Mouse (Mus musculus) MEL (cell line): ENCODE results near the gene Ryr2. TPM values are rescaled to one million over a fixed set of nuclear protein-coding genes. Genes with fewer than 3 reads are reported as not detected.

Experiments
- DNase-seq: peaks from one replicate; pipeline ENCODE4 v3.0.0; 2011; ENCODE audit warnings: low read depth, low spot score
- H3K27ac ChIP-seq: 2 replicates; pipeline ENCODE4 v1.5.1; 2012; ENCODE audit warnings: low read depth, mild to moderate bottlenecking, control low read depth, low read length, moderate library complexity; ENCODE audit not compliant: control insufficient read depth
- H3K27me3 ChIP-seq, 2 experiments: fragments of 150-350 bp in 1 of 2; sonication (generic) in 1 of 2; 2 replicates each; pipeline ENCODE4 v1.6.1; 2012; ENCODE audit warnings: low read length in 2 of 2, mild to moderate bottlenecking in 2 of 2, improper control_type of control experiment in 1 of 2, moderate library complexity in 1 of 2; ENCODE audit not compliant: insufficient read depth in 2 of 2, control insufficient read depth in 1 of 2
- H3K36me3 ChIP-seq, 2 experiments: 2 replicates each; pipeline ENCODE4 v1.6.1; 2012 to 2014; ENCODE audit warnings: low read length in 2 of 2, improper control_type of control experiment in 1 of 2, inconsistent platforms in 1 of 2, mild to moderate bottlenecking in 1 of 2; ENCODE audit not compliant: insufficient read depth in 2 of 2, control insufficient read depth in 1 of 2
- H3K4me1 ChIP-seq, 2 experiments: fragments of 150-350 bp in 1 of 2; sonication (generic) in 1 of 2; 2 replicates each; pipeline ENCODE4 v1.6.1; 2012; ENCODE audit warnings: low read length in 2 of 2, improper control_type of control experiment in 1 of 2, mild to moderate bottlenecking in 1 of 2; ENCODE audit not compliant: insufficient read depth in 2 of 2, control insufficient read depth in 1 of 2
- H3K4me3 ChIP-seq, 2 experiments: fragments of 150-350 bp in 1 of 2; sonication (generic) in 1 of 2; 2 replicates each; pipeline ENCODE4 v1.5.1; 2012; ENCODE audit warnings: low read depth in 2 of 2, low read length in 2 of 2, mild to moderate bottlenecking in 2 of 2, moderate library complexity in 2 of 2, control low read depth in 1 of 2, improper control_type of control experiment in 1 of 2; ENCODE audit not compliant: control insufficient read depth in 1 of 2, insufficient read depth in 1 of 2
- H3K79me2 ChIP-seq: 2 replicates; pipeline ENCODE4 v1.6.1; 2012; ENCODE audit warnings: mild to moderate bottlenecking, low read length, moderate library complexity; ENCODE audit not compliant: control insufficient read depth, poor library complexity, insufficient read depth
- H3K9ac ChIP-seq: 2 replicates; pipeline ENCODE4 v1.6.1; 2012; ENCODE audit warnings: low read depth, mild to moderate bottlenecking, control low read depth, low read length, moderate library complexity; ENCODE audit not compliant: control insufficient read depth, poor library complexity, severe bottlenecking
- H3K9me3 ChIP-seq: fragments of 150-350 bp; sonication (generic); replicated peaks from 2 replicates; pipeline ENCODE4 v1.6.1; 2012; ENCODE audit warnings: mild to moderate bottlenecking, low read length, improper control_type of control experiment, moderate library complexity; ENCODE audit not compliant: insufficient read depth
- CHD1 ChIP-seq: IDR thresholded peaks from 2 replicates; pipeline ENCODE4 v1.6.1; 2012; ENCODE audit warnings: low read depth, mild to moderate bottlenecking, inconsistent platforms, low read length, improper control_type of control experiment
- CHD2 ChIP-seq: IDR thresholded peaks from 2 replicates; pipeline ENCODE4 v1.6.1; 2011; ENCODE audit warnings: low read length, improper control_type of control experiment
- E2F4 ChIP-seq: IDR thresholded peaks from 2 replicates; pipeline ENCODE4 v1.6.1; 2011; ENCODE audit warnings: low read depth, low read length, improper control_type of control experiment, borderline replicate concordance
- EP300 ChIP-seq, 2 experiments: IDR thresholded peaks; 2 replicates each; pipeline ENCODE4 v1.6.1; 2011; ENCODE audit warnings: improper control_type of control experiment in 2 of 2, low read length in 2 of 2, low read depth in 1 of 2, mild to moderate bottlenecking in 1 of 2
- ETS1 ChIP-seq: IDR thresholded peaks from 2 replicates; pipeline ENCODE4 v1.6.1; 2012; ENCODE audit warnings: low read depth, mild to moderate bottlenecking, inconsistent platforms, low read length, improper control_type of control experiment, moderate library complexity
- GABPA ChIP-seq: IDR thresholded peaks from 2 replicates; pipeline ENCODE4 v1.6.1; 2012; ENCODE audit warnings: low read depth, mild to moderate bottlenecking, inconsistent platforms, low read length, improper control_type of control experiment, moderate library complexity
- MAX ChIP-seq: IDR thresholded peaks from 2 replicates; pipeline ENCODE4 v1.6.1; 2011; ENCODE audit warnings: low read length, improper control_type of control experiment
- MAZ ChIP-seq: IDR thresholded peaks from 2 replicates; pipeline ENCODE4 v1.6.1; 2012; ENCODE audit warnings: low read depth, mild to moderate bottlenecking, inconsistent platforms, low read length, improper control_type of control experiment
- MYB ChIP-seq: IDR thresholded peaks from 2 replicates; pipeline ENCODE4 v1.6.1; 2011; ENCODE audit warnings: mild to moderate bottlenecking, low read depth, low read length, improper control_type of control experiment
- MYC ChIP-seq: IDR thresholded peaks from 2 replicates; pipeline ENCODE4 v1.6.1; 2011; ENCODE audit warnings: low read depth, mild to moderate bottlenecking, low read length, improper control_type of control experiment, moderate library complexity
- NELFE ChIP-seq: IDR thresholded peaks from 2 replicates; pipeline ENCODE4 v1.6.1; 2011; ENCODE audit warnings: low read depth, low read length, improper control_type of control experiment
- NRF1 ChIP-seq: IDR thresholded peaks from 2 replicates; pipeline ENCODE4 v1.6.1; 2014; ENCODE audit warnings: low read depth, mild to moderate bottlenecking, inconsistent platforms, low read length, improper control_type of control experiment, moderate library complexity; ENCODE audit not compliant: poor library complexity, insufficient read depth, severe bottlenecking
- POLR2AphosphoS2 ChIP-seq: IDR thresholded peaks from 2 replicates; pipeline ENCODE4 v1.6.1; 2011; ENCODE audit warnings: low read length, improper control_type of control experiment
- POLR2AphosphoS5 ChIP-seq: IDR thresholded peaks from 2 replicates; pipeline ENCODE4 v1.6.1; 2012; ENCODE audit warnings: low read depth, borderline replicate concordance, mild to moderate bottlenecking, inconsistent platforms, low read length, moderate library complexity, mixed read lengths
- RCOR1 ChIP-seq: IDR thresholded peaks from 2 replicates; pipeline ENCODE4 v1.6.1; 2012; ENCODE audit warnings: low read depth, mild to moderate bottlenecking, inconsistent platforms, low read length, improper control_type of control experiment
- SMC3 ChIP-seq: IDR thresholded peaks from 2 replicates; pipeline ENCODE4 v1.6.1; 2011; ENCODE audit warnings: low read depth, low read length, improper control_type of control experiment
- TAL1 ChIP-seq: IDR thresholded peaks from 2 replicates; pipeline ENCODE4 v1.6.1; 2012; ENCODE audit warnings: mild to moderate bottlenecking, inconsistent platforms, low read length, moderate library complexity, mixed read lengths
- TBP ChIP-seq: IDR thresholded peaks from 2 replicates; pipeline ENCODE4 v1.8.0; 2011; ENCODE audit warnings: low read depth, low read length, improper control_type of control experiment
- ZKSCAN1 ChIP-seq: IDR thresholded peaks from 2 replicates; pipeline ENCODE4 v1.6.1; 2012; ENCODE audit warnings: low read depth, mild to moderate bottlenecking, inconsistent platforms, low read length, improper control_type of control experiment, moderate library complexity
- polyA plus RNA-seq, 2 experiments: library from polyadenylated mRNA; stranded (reverse) in 1 of 2; unstranded in 1 of 2; fragments of >175 nt in 1 of 2; fragments of >200 nt in 1 of 2; gene quantifications; 2 replicates each; pipeline versions ENCODE4 v1.2.1 to v1.2.4; 2012; ENCODE audit warnings: low replicate concordance in 2 of 2, low read depth in 1 of 2; ENCODE audit not compliant: insufficient read length in 2 of 2, insufficient read depth in 1 of 2, missing spikeins in 1 of 2
- total RNA-seq: library from RNA; depleted of rRNA; stranded (reverse); fragments of 300-350 nt; gene quantifications from 2 replicates; pipeline ENCODE4 v1.2.3, GENCODE M21; 2012

Gene Ryr2
- total and polyA plus RNA-seq, 3 experiments, result 0.04 TPM; not detected in 2

DNA sequence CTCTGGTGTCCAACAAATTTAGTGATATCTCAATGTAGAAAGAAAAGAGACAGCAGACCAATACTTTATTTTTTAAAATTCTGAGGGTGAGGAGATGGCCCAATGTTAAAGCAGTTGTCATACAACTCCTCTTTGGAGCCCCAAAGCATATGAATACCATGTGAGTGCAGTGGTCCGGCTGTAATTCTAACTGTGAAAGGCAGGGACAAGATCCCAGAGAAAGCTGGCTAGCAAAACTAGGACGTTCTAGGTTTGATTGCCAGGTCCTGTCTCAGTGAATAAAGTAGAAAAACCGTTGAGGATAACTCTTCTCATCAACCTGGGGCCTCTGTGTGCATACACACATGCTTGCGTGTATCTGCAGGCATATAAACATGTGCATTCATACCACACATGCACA, 106.9 kb downstream of the Ryr2 start:
- no peak for TF ChIP-seq TAL1
- TF ChIP-seq ZKSCAN1, result no peak
- no peak for TF ChIP-seq EP300 (IDR thresholded peaks at IDR 0.05; ENCODE audit: low read depth in 1 of 2, low read length in 2 of 2)
- no peak for TF ChIP-seq NELFE
- no peak for TF ChIP-seq POLR2AphosphoS2
- Histone ChIP-seq H3K27me3 (no peaks in the 10 kb centered on the region), H3K27ac (no peak overlapping the region), H3K79me2 (no peaks in the 10 kb centered on the region), H3K9ac (no peak overlapping the region), H3K36me3 (no peaks in the 10 kb centered on the region), H3K4me1 (no peaks in the 10 kb centered on the region), H3K9me3 (no peaks in the 10 kb centered on the region), H3K4me3 (no peak overlapping the region)
- no peak for DNase-seq

DNA sequence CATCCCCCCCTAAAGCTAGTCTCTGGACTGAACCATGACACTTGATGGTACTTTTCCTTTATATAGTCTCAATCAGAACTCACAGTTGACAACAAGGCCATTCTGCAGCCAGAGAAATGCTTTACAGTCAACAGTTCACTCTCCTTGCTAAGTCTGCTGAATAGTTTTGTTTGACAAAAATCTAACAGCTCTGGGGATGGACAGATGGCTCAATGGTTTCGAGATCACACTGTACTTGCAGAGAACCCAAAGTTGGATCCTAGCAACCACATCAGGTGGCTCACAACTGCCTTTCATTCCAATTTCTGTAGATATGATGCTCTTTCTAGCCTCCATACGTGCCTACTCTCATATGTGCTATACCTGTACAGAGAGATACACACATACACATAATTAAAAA, 109.4 kb downstream of the Ryr2 start:
- TF ChIP-seq MAX (no peak), NELFE (no peak), POLR2AphosphoS5 (no peak), MAZ (no peak), MYB (no peak), CHD1 (no peak), GABPA (no peak), ETS1 (no peak), POLR2AphosphoS2 (no peak), TBP (no peak), E2F4 (no peak), SMC3 (no peak), NRF1 (no peak), CHD2 (no peak), MYC (no peak), RCOR1 (no peak)

More for the DNA sequence above, 109.4 kb downstream of the Ryr2 start:
- Histone ChIP-seq H3K9ac (no peak overlapping the region), H3K36me3 (no peaks in the 10 kb centered on the region), H3K4me3 (no peak overlapping the region), H3K79me2 (no peaks in the 10 kb centered on the region), H3K9me3 (no peaks in the 10 kb centered on the region), H3K27me3 (no peaks in the 10 kb centered on the region), H3K27ac (no peak overlapping the region), H3K4me1 (no peaks in the 10 kb centered on the region)
- DNase-seq, result no peak
